Mouse (Mus musculus): ENCODE measurements at regions not wholly inside any gene's neighbourhood (a gene's known extent, or its start where the extent isn't known, plus 50 kb on each side); places are given as distances from the start of the nearest gene placed in this dataset.

DNA sequence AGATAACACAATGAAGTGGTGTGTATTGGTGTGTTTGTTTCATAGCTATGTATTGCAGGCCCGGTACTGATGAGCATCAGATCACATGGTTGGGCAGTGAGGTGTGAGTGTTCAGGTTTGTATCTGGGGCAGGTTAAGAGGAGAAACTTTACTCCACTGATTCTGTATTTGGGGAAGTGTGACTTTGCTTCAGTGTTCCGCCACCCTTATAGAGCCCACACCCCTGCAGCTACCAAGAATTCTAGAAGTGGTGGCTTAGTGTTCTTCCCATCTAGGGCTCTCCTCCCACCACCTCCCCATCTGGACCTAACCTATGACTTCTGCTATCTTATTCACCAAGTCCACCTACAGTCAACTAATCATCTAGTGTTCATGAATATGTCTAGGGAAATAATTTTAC is 160.4 kb upstream of the Zeb2 start:
- H3K27ac ChIP-seq (replicated peaks; ENCODE audit: low read depth, low read length) = no peak overlapping the region
- no peaks in the 10 kb centered on the region for H3K9me3 ChIP-seq (ENCODE audit: control insufficient read depth, low read length)
- H3K36me3 ChIP-seq (ENCODE audit: control insufficient read depth, insufficient read depth, low read length) = no peaks in the 10 kb centered on the region
- no peaks in the 10 kb centered on the region for H3K27me3 ChIP-seq (ENCODE audit: control insufficient read depth, insufficient read depth, low read length)
- 87% methylated on average over 2 of the region's 2 CpGs for WGBS
- DNase-seq (ENCODE audit: low spot score) (no peak), ATAC-seq (ENCODE audit: low FRiP score, low read depth) (no peak)
- no peaks in the 10 kb centered on the region for H3K4me1 ChIP-seq (ENCODE audit: control insufficient read depth, insufficient read depth, low read length)
- no peak overlapping the region for H3K9ac ChIP-seq (ENCODE audit: low read depth, low read length, severe bottlenecking)
- no peak overlapping the region for H3K4me2 ChIP-seq (replicated peaks; ENCODE audit: low read depth, low read length, severe bottlenecking)
- H3K4me3 ChIP-seq (replicated peaks; ENCODE audit: low read length) = no peak overlapping the region
- no peak for TF ChIP-seq POLR2A (IDR thresholded peaks at IDR 0.05; ENCODE audit: borderline replicate concordance, extremely low read depth, insufficient read depth, insufficient read length)

DNA sequence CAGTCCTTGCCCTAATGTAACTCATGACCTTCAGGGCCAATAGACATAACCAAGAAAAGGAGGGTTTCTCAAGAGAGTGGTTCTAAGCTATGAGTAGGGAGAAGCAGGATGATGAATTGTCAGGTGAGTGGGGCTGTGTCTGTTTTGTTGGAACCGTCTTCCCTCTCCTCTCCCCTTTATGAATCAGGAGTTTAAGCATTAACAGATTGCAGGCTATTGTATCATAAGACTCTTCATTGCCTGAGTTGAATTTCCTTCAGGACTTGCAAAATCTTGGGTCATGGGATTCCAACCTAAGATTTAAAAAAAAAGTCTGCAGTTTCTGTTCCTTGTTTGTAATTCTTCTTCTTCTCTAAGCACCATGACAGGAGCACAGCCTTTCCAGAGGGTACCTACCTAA is 159.5 kb upstream of the Zeb2 start:
- H3K36me3 ChIP-seq (ENCODE audit: control insufficient read depth, insufficient read depth, low read length) = no peaks in the 10 kb centered on the region
- H3K4me1 ChIP-seq (ENCODE audit: control insufficient read depth, insufficient read depth, low read length) = no peaks in the 10 kb centered on the region
- no peak overlapping the region for H3K4me2 ChIP-seq (replicated peaks; ENCODE audit: low read depth, low read length, severe bottlenecking)
- H3K9me3 ChIP-seq (ENCODE audit: control insufficient read depth, low read length) = no peaks in the 10 kb centered on the region
- TF ChIP-seq POLR2A (IDR thresholded peaks at IDR 0.05; ENCODE audit: borderline replicate concordance, extremely low read depth, insufficient read depth, insufficient read length) = no peak
- H3K9ac ChIP-seq (ENCODE audit: low read depth, low read length, severe bottlenecking) = no peak overlapping the region
- no peak overlapping the region for H3K4me3 ChIP-seq (replicated peaks; ENCODE audit: low read length)
- ATAC-seq (ENCODE audit: low FRiP score, low read depth) (no peak), DNase-seq (ENCODE audit: low spot score) (no peak)
- WGBS = 88% methylated on average over 1 of the region's 1 CpGs
- H3K27me3 ChIP-seq (ENCODE audit: control insufficient read depth, insufficient read depth, low read length) = no peaks in the 10 kb centered on the region
- H3K27ac ChIP-seq (replicated peaks; ENCODE audit: low read depth, low read length) = no peak overlapping the region

DNA sequence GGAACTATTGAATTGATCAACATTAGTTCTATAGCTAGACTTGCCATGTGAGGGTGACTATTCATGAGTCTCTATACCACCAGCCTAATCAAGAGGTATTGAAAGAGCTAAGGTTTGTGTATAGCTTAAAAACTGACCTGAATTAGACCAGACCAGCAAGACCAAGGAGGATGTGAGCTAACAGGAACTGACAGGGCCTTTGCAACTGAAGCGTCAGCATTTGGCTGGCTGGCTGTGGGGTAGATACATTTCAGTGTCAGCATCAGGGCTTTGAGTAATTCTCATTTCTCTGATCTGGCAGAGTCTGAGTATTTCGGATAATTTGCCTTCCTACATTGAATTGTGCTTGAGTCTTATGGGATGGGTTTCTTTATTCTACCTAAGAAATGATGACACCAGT is 152.8 kb upstream of the Zeb2 start:
- TF ChIP-seq POLR2A (IDR thresholded peaks at IDR 0.05; ENCODE audit: borderline replicate concordance, extremely low read depth, insufficient read depth, insufficient read length) = no peak
- no peak overlapping the region for H3K27ac ChIP-seq (replicated peaks; ENCODE audit: low read depth, low read length)
- H3K4me1 ChIP-seq (ENCODE audit: control insufficient read depth, insufficient read depth, low read length) = no peaks in the 10 kb centered on the region
- 90% methylated on average over 2 of the region's 2 CpGs for WGBS
- no peak for ATAC-seq (ENCODE audit: low FRiP score, low read depth)
- H3K36me3 ChIP-seq (ENCODE audit: control insufficient read depth, insufficient read depth, low read length) = no peaks in the 10 kb centered on the region
- H3K9me3 ChIP-seq (ENCODE audit: control insufficient read depth, low read length) = no peaks in the 10 kb centered on the region
- no peaks in the 10 kb centered on the region for H3K27me3 ChIP-seq (ENCODE audit: control insufficient read depth, insufficient read depth, low read length)
- H3K9ac ChIP-seq (ENCODE audit: low read depth, low read length, severe bottlenecking) = no peak overlapping the region
- no peak for DNase-seq (ENCODE audit: low spot score)
- H3K4me3 ChIP-seq (replicated peaks; ENCODE audit: low read length) = no peak overlapping the region
- H3K4me2 ChIP-seq (replicated peaks; ENCODE audit: low read depth, low read length, severe bottlenecking) = no peak overlapping the region

DNA sequence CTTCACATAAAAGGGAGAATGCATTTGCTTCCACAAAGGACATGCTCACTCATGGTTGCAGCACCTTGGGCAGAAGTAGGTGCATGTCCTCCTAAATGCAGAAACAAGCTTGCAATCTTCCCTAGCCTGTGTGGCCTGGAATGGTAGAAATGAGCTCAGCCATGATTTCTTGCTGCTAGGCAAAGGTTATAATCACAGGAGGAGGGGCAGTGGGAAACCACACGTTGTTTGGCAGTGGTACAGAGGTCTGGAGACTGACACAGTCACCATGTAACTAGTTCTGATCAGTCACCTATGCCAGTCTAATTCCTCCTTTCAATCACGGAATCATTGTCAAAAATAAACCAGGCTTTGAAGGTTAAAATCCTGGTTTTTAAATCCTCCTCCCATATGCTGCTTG is 148.6 kb upstream of the Zeb2 start:
- no peak for TF ChIP-seq POLR2A (IDR thresholded peaks at IDR 0.05; ENCODE audit: borderline replicate concordance, extremely low read depth, insufficient read depth, insufficient read length)
- no peak overlapping the region for H3K4me2 ChIP-seq (replicated peaks; ENCODE audit: low read depth, low read length, severe bottlenecking)
- no peak overlapping the region for H3K27ac ChIP-seq (replicated peaks; ENCODE audit: low read depth, low read length)
- no peaks in the 10 kb centered on the region for H3K36me3 ChIP-seq (ENCODE audit: control insufficient read depth, insufficient read depth, low read length)
- no peak overlapping the region for H3K4me3 ChIP-seq (replicated peaks; ENCODE audit: low read length)
- DNase-seq (ENCODE audit: low spot score) = no peak
- ATAC-seq (ENCODE audit: low FRiP score, low read depth) = no peak
- no peaks in the 10 kb centered on the region for H3K4me1 ChIP-seq (ENCODE audit: control insufficient read depth, insufficient read depth, low read length)
- H3K27me3 ChIP-seq (ENCODE audit: control insufficient read depth, insufficient read depth, low read length) = no peaks in the 10 kb centered on the region
- 47% methylated on average over 2 of the region's 2 CpGs for WGBS
- no peaks in the 10 kb centered on the region for H3K9me3 ChIP-seq (ENCODE audit: control insufficient read depth, low read length)
- no peak overlapping the region for H3K9ac ChIP-seq (ENCODE audit: low read depth, low read length, severe bottlenecking)

DNA sequence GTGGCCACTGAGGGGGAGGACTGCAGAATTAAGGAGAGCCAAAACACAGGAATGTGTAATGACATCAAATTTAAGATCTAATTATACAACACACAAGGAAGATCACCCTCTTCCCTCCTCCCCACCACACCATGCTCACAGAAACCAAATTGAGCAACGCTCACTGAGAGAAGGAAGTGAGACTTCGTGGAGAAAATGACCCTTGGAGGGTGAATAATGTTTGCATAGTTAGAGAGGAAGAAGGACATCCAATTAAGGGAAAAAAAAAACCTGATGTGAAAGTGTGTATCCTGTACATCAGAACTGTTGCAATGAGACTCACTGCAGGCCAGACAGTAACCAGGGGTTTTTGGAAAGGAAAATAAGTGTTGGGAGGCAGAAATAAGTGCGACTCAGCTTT is 144.8 kb upstream of the Zeb2 start:
- H3K27ac ChIP-seq (replicated peaks; ENCODE audit: low read depth, low read length) = no peak overlapping the region
- no peaks in the 10 kb centered on the region for H3K36me3 ChIP-seq (ENCODE audit: control insufficient read depth, insufficient read depth, low read length)
- no peak overlapping the region for H3K4me3 ChIP-seq (replicated peaks; ENCODE audit: low read length)
- no peak overlapping the region for H3K4me2 ChIP-seq (replicated peaks; ENCODE audit: low read depth, low read length, severe bottlenecking)
- ATAC-seq (ENCODE audit: low FRiP score, low read depth) (no peak), DNase-seq (ENCODE audit: low spot score) (no peak)
- H3K4me1 ChIP-seq (ENCODE audit: control insufficient read depth, insufficient read depth, low read length) = no peaks in the 10 kb centered on the region
- no peaks in the 10 kb centered on the region for H3K9me3 ChIP-seq (ENCODE audit: control insufficient read depth, low read length)
- WGBS = 78% methylated on average over 3 of the region's 3 CpGs
- TF ChIP-seq POLR2A (IDR thresholded peaks at IDR 0.05; ENCODE audit: borderline replicate concordance, extremely low read depth, insufficient read depth, insufficient read length) = no peak
- H3K27me3 ChIP-seq (ENCODE audit: control insufficient read depth, insufficient read depth, low read length) = no peaks in the 10 kb centered on the region
- H3K9ac ChIP-seq (ENCODE audit: low read depth, low read length, severe bottlenecking) = no peak overlapping the region

DNA sequence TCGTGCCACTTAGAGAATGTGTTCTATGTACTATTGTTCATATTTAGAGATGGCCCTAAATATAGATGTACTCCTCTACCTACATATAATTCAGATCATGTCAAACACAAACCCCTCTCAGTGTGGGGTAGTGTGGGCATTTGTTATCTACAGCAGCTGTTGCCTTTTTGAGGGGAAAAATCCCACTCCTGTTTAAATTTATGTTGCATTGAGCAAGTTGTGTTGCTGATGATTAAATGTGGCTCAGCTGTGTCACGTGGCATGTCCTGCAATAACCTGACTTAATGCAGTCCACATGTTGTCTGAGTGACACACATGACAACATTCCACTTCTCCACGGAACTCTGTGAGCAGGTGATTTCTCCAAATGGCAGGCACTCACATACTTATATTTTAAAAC is 141.7 kb upstream of the Zeb2 start:
- Histone ChIP-seq H3K4me3 (replicated peaks; ENCODE audit: low read length) (no peak overlapping the region), H3K36me3 (ENCODE audit: control insufficient read depth, insufficient read depth, low read length) (no peaks in the 10 kb centered on the region), H3K4me1 (ENCODE audit: control insufficient read depth, insufficient read depth, low read length) (no peaks in the 10 kb centered on the region), H3K9me3 (ENCODE audit: control insufficient read depth, low read length) (no peaks in the 10 kb centered on the region), H3K27me3 (ENCODE audit: control insufficient read depth, insufficient read depth, low read length) (no peaks in the 10 kb centered on the region), H3K9ac (ENCODE audit: low read depth, low read length, severe bottlenecking) (no peak overlapping the region), H3K4me2 (replicated peaks; ENCODE audit: low read depth, low read length, severe bottlenecking) (no peak overlapping the region), H3K27ac (replicated peaks; ENCODE audit: low read depth, low read length) (no peak overlapping the region)
- WGBS = 31% methylated on average over 3 of the region's 3 CpGs
- TF ChIP-seq POLR2A (IDR thresholded peaks at IDR 0.05; ENCODE audit: borderline replicate concordance, extremely low read depth, insufficient read depth, insufficient read length) = no peak
- no peak for ATAC-seq (ENCODE audit: low FRiP score, low read depth)
- DNase-seq (ENCODE audit: low spot score) = no peak

All from limb, embryonic 14.5 days (tissue).